Mouse (Mus musculus) lung, adult 2 months (tissue): ENCODE results near the gene Ankmy1. TPM values are rescaled to one million over a fixed set of nuclear protein-coding genes. Genes with fewer than 3 reads are reported as not detected.

Experiments used
- DNase-seq: peaks from one replicate; pipeline ENCODE4 v3.0.0; 2022
- H3K4me1 ChIP-seq: fragments of 200-500 bp; 2 replicates; pipeline ENCODE4 v1.6.1; 2011; ENCODE audit warnings: low read length; ENCODE audit not compliant: control insufficient read depth, insufficient read depth
- H3K4me3 ChIP-seq: fragments of 200-500 bp; replicated peaks from 2 replicates; pipeline ENCODE3; 2011; ENCODE audit warnings: low read depth, mild to moderate bottlenecking, control low read depth, low read length; ENCODE audit errors: extremely low read depth
- CTCF ChIP-seq: fragments of 200-500 bp; IDR thresholded peaks from 2 replicates; pipeline ENCODE4 v1.5.1; 2011; ENCODE audit warnings: mild to moderate bottlenecking, low read length, control low read depth; ENCODE audit not compliant: insufficient read depth
- POLR2A ChIP-seq: fragments of 200-500 bp; IDR thresholded peaks from 2 replicates; pipeline ENCODE4 v1.6.1; 2011; ENCODE audit warnings: low read depth, mild to moderate bottlenecking, control low read depth, low read length, borderline replicate concordance; ENCODE audit errors: extremely low read depth
- WGBS: fragments of 180-500 bp; shearing (Covaris S2); methylation state at CpG from one replicate; pipeline ENCODE4 v1.1.7; 2018; 5-methylcytosine and 5-hydroxymethylcytosine counted together
- polyA plus RNA-seq: library from polyadenylated mRNA; depleted of rRNA; stranded (reverse); fragments of >200 nt; gene quantifications from 2 replicates; pipeline ENCODE4 v1.2.3, GENCODE M21; 2012

The Ankmy1 gene
- polyA plus RNA-seq, 1 experiment, result 1.5 TPM

DNA sequence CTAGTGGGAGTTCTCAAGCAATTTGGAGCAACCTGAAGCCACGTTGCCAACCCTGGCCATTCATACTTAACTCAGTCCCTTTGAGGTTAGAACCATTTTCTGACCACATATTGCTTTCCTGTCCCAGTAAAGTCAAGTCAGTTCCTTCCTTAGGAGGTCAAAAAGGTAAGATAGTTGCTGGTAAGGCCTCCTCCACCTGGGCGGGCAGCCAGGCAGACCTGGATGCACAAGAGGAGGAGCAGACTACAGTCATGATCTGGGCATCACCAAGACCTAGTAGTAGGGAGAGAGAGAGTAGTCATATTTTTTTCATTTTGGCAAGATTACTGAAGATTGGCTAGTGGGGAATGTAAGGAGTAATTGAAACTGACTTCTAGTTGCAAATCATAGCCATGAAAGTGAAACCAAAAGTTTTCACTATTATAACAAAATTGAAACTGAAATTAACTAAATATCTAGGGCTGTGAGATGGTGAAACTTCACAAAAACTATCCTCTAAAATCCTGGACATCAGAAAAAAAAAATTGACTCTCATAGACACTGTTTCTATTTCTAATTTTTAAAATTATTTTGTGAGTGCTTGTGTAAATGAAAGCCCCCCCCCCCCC, 3.1 kb upstream of the Ankmy1 start:
- DNase-seq, result no peak
- 90% methylated on average over 2 of the region's 2 CpGs for WGBS
- Histone ChIP-seq H3K4me1 (peaks cover 17% of the 10 kb centered on the region), H3K4me3 (no peak overlapping the region)
- TF ChIP-seq POLR2A, result no peak
- TF ChIP-seq CTCF, result no peak

DNA sequence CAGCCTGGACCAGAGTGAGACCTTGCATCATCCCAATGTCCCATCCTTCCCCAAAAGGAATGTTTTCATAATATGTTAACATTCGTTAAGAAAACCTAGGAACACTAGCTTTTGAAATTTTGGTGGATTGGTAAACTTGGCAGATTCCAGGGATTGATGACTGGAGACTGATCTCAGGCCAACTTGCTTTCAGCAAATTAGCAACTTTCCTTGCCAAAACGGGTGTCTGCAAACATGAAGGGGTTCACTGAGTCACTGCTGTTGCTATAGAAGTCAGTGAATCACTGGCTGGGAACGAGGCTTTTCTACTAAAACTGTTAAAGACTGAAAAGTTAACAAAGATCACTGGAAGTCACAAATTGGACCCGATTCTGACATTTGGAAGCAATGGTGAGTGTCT, 921 bp upstream of the Ankmy1 start:
- Histone ChIP-seq H3K4me3 (no peak overlapping the region), H3K4me1 (peaks cover 10% of the 10 kb centered on the region; the same call in 1 of the 2 replicates)
- DNase-seq, result no peak
- no peak for TF ChIP-seq CTCF
- TF ChIP-seq POLR2A, result no peak
- WGBS, result 60% methylated on average over 4 of the region's 4 CpGs

DNA sequence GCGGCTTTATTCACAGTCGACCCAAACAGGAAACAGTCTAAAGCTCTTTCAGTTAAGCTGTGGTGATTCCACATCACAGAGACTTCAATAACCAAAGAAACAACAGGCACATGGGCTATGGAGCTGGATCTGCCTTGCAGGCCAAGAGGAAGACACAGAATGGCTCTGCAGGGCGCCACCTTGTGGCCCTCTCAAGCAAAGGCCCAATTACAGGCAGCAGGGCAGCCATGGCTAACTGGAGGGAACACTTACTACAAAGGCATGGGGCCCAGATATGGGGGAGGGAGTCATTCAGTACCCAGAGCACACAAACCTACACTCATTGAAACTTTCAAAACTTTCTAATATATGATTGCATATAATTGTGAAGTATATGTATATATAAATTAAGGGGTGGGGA, 7.6 kb downstream of the Ankmy1 start:
- WGBS, result 11% methylated on average over 3 of the region's 3 CpGs
- peak; percentile 50 for DNase-seq
- Histone ChIP-seq H3K4me3 (no peak overlapping the region), H3K4me1 (no peaks in the 10 kb centered on the region)
- TF ChIP-seq POLR2A (no peak), CTCF (peak; percentile 85)

DNA sequence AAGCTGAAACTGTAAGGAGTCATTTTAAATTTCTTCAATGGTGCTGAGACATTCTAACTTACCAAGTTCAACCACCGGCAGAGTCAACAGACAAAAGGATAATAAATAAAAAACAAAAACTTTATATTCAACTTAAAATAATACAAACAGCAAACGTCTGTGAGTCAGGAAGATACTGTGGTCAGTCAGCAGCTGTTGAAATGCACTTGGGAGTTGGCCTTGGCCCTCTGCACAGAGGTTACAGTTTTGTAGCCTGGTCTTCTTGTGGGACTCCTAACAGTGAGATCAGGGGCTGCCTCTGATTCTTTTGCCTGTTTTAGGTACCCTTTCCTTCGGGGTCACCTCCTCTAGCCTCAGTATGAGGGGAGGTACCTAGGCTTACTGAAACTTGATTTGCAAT, 8.8 kb downstream of the Ankmy1 start:
- no peak for DNase-seq
- Histone ChIP-seq H3K4me1 (no peaks in the 10 kb centered on the region), H3K4me3 (no peak overlapping the region)
- 59% methylated on average over 3 of the region's 3 CpGs for WGBS
- TF ChIP-seq POLR2A (no peak), CTCF (no peak)

DNA sequence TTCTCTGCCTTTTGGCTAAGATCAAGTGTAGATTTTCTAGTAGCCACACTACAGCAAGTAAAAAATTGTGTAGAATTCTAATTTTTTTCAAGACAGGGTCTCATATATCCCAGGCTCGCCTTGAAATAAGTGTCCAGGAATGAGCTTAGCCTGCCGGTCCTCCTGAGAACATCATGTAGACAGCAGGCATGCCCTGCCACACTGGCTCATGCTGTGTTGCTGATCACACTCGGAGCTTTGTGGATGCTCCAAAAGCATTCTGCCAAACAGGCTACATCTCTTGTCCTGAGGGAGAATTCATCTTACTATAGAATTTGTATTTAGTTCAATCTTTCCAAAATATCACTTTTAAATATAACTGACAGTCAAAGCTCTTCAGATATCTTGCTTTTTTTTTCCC, 9.9 kb downstream of the Ankmy1 start:
- 60% methylated on average over 3 of the region's 3 CpGs for WGBS
- Histone ChIP-seq H3K4me1 (no peaks in the 10 kb centered on the region), H3K4me3 (no peak overlapping the region)
- TF ChIP-seq POLR2A, result no peak
- TF ChIP-seq CTCF, result no peak
- no peak for DNase-seq

DNA sequence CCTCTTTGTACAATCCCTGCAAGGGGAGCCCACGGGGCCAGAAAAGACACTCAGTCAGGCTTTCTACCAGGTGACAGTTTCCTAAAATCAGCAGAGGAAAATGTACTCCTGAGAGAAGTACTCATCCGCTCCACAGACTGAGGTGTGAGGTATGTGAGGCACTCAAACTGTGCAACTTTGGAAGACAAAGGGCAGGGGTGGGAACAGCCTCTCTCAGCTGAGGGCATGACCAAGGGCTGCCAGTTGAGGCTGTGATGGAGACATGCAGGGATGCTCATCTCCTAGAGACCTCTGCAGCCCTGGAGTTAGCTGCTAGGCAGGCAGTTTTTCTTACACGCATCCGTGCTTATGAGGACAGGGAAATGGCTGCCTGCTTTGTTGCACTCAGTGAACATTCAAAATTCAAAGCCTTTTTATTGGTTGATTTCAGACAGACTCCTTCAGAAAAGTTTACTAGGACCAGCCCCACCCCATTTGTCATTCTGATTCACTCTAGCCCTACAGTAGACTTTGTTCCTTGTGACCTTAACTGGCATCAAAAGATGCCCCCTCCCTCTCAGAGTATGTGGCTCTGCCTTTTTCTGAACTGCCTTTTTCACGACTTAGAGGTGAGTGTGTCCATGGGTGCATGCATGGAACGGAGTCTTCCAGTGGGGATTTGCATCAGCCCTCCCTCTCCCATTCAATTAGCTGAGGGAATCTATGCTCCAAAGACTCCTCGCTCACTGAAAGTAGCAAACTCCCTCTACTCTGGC, 13.6 kb downstream of the Ankmy1 start:
- WGBS, result 66% methylated on average over 7 of the region's 7 CpGs
- TF ChIP-seq POLR2A, result no peak
- no peak for TF ChIP-seq CTCF
- DNase-seq, result no peak
- Histone ChIP-seq H3K4me1 (no peaks in the 10 kb centered on the region), H3K4me3 (no peak overlapping the region)

DNA sequence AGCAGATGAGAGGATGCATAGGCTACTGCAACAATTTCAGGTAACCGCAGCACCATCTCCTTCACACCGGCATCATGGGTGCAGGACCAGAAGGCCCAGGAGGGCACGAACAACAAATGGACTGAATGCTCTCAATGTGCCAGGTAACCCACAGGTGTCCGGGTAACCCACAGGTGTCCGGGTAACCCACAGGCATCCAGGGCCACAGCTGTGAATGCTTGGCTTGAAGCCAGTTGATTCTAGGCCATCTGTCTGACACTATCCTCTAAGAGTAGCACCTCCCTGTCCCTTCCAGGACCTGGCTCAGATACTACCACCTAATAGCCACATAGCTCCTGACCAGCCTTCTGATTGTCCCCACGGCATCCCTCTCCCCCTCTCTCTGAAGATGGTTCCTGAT, 20.7 kb downstream of the Ankmy1 start:
- Histone ChIP-seq H3K4me3 (no peak overlapping the region), H3K4me1 (no peaks in the 10 kb centered on the region)
- no peak for DNase-seq
- TF ChIP-seq POLR2A, result no peak
- TF ChIP-seq CTCF, result no peak
- WGBS, result 74% methylated on average over 6 of the region's 6 CpGs

DNA sequence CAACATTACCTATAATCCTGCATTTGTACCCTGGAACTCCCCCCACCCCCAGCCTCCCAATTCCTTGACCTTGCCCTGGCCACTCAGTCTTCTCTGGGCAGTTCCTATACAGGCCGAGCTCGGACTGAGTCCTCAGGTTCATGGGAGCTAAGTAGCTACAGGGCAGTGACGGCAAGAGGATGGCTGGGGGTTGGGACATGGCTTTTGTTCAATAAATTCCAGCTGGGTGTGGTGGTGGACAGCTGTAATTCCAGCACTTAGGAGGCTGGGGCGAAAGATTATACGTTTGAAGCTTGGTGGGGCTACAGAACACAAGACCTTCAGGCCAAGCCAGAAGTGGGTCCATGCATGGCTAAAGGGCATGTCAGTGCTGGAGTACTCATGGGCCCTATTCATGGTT, 22.6 kb downstream of the Ankmy1 start:
- 80% methylated on average over 5 of the region's 5 CpGs for WGBS
- Histone ChIP-seq H3K4me1 (no peaks in the 10 kb centered on the region), H3K4me3 (no peak overlapping the region)
- no peak for DNase-seq
- TF ChIP-seq POLR2A (no peak), CTCF (no peak)

DNA sequence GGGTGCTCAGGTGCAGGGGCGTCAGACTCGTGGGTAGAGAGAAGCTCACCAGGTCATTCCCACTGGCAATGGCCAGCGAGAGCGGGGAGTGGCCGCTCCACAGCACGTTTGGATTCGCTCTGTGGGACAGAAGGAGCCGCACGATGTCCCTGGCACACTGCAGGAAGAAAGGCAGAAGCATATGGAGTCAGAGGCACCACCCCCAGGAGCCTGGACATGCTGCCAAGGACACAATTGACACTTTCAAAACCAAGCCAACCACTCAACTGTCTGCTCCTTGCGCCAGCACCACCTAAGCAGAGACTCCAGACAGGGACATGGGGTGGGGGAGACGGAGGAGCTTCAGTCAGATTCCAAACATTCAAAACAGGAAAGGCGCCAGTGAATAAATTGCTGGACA, 23.4 kb downstream of the Ankmy1 start:
- H3K4me1 ChIP-seq, result no peaks in the 10 kb centered on the region
- no peak overlapping the region for H3K4me3 ChIP-seq
- WGBS, result 80% methylated on average over 12 of the region's 12 CpGs
- DNase-seq, result no peak
- TF ChIP-seq POLR2A (no peak), CTCF (no peak)
